Mouse (Mus musculus): ENCODE results near the gene Zfp948.
"Not testable (repeated sequence)": the region's sequence is repeated elsewhere in the genome, so short reads cannot be mapped to it uniquely, and the experiment has no call there.

Gene Zfp948

GRCm38 (mm10) chr17:21635758-21636157 lies 69.0 kb downstream of the Zfp948 start:
- DNase-seq (ENCODE audit: low spot score in 2 of 2), result not testable (repeated sequence)

All from spleen, postnatal 4 days (tissue).